Mouse (Mus musculus) thymus, adult 18-20 months (tissue): Measurements from ENCODE around the gene Zfp978.
"Not testable (repeated sequence)": the region's sequence is repeated elsewhere in the genome, so short reads cannot be mapped to it uniquely, and the experiment has no call there.

Experiments
- DNase-seq, 2 experiments: peaks; one replicate each; pipeline ENCODE4 v3.0.0; 2022; ENCODE audit warnings: mixed read lengths in 2 of 2

The Zfp978 gene

GRCm38 (mm10) chr4:147351376-147351980, 9.6 kb upstream of the Zfp978 start:
- DNase-seq = not testable (repeated sequence)

DNA sequence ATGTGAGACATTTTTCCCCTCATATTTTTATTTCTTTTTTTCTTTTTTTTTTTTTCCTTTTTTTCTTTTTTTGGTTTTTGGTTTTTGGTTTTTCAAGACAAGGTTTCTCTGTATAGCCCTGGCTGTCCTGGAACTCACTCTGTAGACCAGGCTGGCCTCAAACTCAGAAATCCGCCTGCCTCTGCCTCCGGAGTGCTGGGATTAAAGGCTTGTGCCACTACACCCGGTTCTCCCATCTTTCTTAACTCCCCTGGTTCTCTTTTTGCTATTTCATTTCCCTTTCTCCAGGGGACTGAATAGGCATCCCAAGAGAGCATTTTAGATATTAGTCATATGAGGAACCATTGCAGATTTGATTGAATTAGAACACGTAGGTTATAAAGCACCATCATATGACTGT, 7.5 kb upstream of the Zfp978 start:
- not testable (repeated sequence) for DNase-seq

DNA sequence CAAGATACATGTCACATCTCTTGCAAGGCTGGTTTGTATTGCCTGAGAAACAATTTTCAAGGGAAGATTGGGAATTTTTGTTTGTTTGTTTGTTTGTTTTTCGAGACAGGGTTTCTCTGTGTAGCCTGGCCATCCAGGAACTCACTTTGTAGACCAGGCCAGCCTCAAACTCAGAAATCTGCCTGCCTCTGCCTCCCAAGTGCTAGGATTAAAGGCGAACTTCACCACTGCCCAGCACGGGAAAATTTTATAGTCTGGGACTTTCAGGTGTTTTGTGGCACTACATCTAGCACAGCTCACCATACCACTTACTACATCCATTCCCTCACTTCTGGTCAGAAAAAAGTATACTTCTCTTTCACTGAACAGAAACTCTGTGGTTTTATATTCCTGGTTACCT, 5.1 kb upstream of the Zfp978 start:
- DNase-seq = not testable (repeated sequence)

- not testable (repeated sequence) for DNase-seq
Observed at GRCm38 (mm10) chr4:147357195-147357594, 3.9 kb upstream of the Zfp978 start.

DNA sequence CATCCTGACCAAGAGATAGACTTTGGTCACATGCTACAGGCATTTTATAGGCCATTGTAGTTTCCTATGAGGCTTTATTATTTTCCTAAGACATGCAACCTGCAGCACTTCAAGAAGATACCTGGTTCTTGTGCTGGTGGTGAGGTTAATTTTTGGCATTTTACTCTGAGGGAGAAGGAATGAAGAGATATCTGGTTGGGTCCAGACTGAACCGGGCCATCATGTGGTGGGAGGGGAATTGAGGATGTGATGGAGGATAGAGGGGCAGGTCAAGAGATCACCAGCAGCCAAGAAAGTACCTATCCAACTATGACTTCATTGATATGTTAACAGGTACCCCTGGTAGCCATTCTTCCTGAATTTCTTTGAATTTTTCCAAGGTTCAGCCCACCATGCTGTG, 769 bp downstream of the Zfp978 start:
- DNase-seq = not testable (repeated sequence)

- not testable (repeated sequence) for DNase-seq
Observed at GRCm38 (mm10) chr4:147369564-147369963, 8.5 kb downstream of the Zfp978 start.

DNA sequence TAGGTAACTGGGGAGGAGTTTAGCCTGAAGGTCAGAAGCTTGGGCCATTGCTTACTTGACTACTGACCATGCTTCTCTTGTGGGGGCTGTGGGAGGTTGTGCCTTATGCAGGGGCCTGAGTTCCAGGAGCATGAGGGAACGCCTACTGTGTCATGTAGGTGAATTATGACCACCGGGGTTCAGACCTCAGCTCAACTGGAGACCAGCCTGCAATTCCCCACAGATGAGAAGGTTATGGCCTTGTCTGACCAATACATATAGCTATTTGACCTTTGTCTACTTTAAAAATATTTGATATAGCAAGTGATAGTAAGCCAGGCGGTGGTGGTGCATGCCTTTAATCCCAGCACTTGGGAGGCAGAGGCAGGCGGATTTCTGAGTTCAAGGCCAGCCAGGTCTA, 22.1 kb downstream of the Zfp978 start:
- not testable (repeated sequence) for DNase-seq

DNA sequence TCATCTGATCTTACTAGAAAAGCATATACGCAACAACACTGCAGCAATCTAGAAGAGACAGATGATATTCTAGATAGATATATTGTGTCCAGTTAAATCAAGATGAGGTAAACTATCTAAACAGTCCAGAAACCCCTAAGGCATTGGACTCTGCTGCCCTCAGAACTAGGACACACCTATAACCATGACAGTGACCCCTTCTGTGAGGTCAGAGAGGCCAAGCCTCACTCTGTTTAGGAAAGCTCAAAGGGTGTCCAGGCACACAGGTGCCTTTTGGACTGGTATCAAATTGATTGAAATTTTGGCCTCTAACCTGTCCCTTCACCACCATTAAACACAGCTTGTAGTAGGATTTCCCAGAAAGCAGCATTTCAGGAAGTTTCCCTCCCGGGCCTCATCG, 36.1 kb downstream of the Zfp978 start:
- not testable (repeated sequence) for DNase-seq

GRCm38 (mm10) chr4:147397934-147398682, 37.0 kb downstream of the Zfp978 start:
- not testable (repeated sequence) for DNase-seq

DNA sequence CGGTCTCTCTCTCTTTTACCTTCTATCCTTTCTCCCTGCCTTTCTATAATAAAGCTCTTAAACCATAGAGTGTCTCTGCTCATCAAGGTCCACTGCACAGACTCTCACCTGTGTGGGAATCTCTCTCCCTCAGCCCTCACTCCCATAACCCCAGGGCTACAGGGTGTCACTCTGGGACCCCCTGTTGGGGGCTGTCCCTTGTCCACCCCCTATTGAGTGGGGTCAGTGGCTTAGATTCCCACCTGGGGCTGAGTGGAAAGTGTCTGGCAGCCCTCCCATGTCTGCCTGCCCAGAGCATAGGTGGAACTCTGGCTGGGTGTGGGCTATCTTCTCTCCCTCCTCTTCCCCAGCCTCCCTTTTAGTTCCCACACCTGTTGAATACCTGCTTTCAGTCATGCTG, 37.6 kb downstream of the Zfp978 start:
- not testable (repeated sequence) for DNase-seq

DNA sequence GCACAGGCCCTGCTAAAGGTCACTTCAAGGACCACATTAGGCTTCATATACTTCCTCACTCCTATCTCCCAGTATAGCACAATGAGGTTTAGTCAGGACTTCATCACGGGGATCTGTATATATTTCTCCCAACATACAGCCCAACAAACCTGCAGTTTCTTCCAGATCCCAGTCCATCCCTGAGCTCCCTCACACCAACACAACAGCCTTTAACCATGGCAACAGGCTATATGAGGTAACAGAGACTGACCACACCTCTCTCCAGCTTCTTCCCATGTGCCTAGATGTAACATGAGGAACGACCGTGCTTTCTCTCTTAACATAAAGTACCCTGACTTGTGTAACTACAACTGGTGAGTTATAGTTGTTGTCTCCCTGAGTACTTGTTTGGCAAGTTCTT, 38.4 kb downstream of the Zfp978 start:
- not testable (repeated sequence) for DNase-seq

- not testable (repeated sequence) for DNase-seq
Observed at GRCm38 (mm10) chr4:147400031-147400847, 39.1 kb downstream of the Zfp978 start.

DNA sequence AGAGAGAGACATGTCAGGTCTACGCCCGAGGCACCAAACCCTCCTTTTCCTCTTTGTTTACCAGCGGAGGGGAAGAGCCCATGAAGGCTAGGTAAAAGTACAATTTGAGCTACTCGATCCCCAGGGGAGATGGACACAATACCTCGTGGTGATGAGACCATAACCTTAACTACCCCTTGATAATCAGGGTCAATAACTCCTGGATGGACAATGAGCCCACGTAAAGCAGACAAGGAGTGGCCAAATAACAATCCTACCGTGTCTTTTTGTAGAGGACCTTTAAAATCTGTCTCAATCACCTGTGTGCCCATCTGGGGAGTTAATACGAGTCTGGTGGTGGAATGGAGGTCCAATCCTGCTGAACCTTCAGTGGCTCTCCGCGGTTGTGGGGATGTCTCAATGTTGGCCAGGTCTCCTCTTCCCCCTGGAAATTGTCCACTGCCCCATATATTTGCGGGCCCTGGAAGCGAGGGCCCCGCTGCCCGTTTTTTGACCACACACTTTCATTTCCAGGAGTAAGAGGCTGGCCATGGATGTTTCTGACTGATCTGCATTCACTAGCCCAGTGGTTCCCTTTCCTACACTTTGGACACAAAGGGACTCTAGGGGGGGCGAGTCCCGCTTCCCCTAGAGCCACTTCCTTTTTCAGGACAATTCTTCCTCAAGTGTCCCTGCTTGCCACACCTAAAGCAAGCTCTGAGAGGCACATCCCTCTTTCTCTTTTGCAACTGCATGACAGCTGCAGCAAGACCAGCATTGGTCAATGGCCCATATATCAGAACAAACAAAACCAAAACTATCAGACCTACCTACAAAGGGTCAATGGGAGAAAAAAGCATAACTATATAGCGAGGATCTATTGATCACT, 40.0 kb downstream of the Zfp978 start:
- DNase-seq = not testable (repeated sequence)

GRCm38 (mm10) chr4:147401736-147402506, 40.8 kb downstream of the Zfp978 start:
- DNase-seq = not testable (repeated sequence)

DNA sequence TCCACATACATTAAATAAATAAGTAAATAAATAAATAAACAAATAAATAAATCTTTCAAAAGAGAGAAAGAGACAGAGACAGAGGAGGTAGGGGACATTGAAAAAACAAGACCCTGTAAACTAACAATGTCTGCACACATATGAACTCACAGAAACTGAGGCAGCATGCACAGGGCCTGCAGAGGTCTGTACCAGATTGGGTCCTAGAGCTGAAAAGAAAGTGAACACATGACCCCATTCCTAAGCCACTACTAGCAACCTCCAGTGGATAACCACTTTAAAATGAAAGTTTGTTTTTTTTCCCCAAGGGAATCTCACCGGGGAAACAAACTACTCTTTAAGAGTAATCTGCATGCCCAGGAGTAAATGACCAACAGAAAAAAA, 41.4 kb downstream of the Zfp978 start:
- not testable (repeated sequence) for DNase-seq

DNA sequence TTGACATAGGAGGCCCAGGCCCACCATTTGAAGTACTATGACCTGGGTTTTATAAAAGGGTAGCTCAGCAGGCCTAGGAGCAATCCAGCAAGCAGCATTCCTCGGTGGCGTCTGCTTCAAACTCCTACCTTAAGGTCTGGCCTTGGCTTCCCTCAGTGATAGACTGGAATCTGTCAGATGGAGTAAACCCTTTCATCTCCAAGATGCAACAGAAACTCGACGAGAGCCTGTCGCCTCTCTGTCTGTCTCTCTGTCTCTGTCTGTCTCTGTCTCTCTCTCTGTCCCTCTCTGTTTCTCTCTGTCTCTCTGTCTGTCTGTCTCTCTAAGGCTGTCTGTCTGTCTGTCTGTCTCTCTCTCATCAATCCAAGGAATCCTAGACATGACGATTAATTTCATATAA, 42.4 kb downstream of the Zfp978 start:
- DNase-seq = not testable (repeated sequence)

DNA sequence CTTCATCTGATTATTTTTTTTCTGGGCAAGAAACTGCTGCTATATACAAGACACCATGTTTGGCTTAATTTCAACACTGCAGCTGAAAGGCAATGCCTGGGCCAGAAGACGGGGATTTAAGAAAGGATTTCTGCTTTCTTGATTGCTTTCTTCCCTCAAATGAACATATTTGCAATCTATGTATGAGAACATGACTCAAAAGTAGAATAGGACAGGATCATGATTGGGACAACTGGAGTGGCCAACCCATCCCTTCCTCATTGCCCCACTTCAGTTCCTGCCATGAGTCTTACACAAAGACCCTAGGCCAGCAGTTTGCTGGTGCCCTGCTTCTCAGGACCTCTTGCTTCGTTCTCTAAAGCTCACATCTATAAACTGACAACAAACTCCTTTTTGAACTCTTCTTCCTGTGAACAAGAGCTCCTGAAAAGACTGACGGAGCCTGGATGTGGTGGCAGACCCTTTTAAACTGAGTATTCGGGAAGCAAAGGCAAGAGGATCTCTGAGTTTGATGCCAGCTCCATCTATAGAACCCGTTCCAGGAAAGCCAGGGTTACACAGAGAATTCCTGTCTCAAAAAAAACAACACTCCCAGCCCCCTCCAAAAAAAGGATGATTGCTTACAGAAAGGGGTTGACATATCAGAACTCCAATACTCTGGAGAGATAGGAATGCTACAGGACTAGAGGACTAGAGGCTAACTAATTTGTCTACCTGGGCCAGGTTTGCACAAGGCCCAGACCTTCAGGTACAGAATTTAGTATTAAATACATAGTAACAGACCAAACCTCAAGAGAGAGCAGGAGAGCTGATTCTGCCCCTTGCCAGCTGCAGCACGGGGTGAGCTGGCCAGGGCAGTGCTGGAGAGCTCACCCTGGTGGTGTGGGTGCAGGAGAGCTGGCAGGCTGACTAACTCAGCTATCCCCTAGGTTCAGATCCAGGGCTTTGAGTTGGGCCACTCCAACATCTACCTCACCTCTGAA, 43.1 kb downstream of the Zfp978 start:
- DNase-seq = not testable (repeated sequence)

DNA sequence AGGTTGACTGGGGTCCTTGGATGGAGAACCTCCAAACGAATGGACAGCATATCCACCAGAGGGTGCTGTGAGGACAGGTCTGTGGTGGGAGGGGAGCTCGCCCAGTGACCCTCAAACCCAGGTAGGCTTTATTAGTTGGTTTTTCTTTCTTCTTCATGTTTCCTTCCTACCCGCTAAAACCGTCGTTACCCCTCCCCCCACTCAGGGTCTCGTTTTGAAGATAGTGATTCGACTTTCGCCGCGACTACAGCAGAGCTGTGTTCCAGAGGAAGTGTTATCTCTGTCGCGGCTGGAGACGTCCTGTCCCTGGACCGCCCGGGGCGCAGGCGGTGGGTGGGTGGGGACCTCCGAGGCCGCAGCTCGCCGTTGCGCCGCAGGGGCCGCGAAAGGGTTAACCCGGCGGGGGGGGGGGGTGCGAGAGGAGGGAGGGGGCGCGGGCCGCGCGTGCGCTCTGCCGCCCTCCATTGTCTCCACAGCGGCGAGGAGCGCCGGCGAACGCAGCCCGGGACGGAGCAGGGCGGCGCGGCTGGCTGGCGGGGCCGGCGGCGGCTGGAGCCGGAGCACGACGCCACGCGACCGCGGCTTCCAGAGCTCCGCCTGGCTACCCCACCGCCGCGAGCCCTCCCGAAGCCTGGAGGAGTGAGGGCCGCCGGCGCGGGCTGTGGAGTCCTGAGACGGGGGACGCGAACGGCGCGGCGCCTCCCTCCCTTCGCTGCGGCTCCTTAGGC, 45.8 kb downstream of the Zfp978 start:
- DNase-seq = no peak

GRCm38 (mm10) chr4:147407463-147407822, 46.3 kb downstream of the Zfp978 start:
- DNase-seq = no peak

DNA sequence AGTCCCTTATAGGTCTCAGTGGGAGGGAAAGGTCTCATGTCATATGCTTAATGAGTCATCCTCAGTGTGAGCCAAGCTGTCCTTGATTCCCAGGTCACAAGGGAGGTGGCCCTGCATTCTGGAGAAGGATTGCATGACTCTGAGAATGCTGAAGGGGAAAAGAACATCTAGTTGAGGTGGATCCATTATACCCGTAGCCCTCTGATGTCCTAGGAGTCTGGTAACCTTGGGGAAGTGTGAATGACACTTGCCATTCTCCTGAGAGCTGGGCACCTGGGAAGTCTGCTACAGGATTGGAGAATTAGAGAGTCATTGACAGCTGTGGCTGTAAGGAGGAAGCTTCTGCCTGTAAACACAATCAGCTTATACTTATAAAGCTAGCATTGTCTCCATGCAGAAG, 55.3 kb downstream of the Zfp978 start:
- DNase-seq = not testable (repeated sequence)
